Mouse (Mus musculus) gastrocnemius, postnatal 10 days (tissue): ENCODE results near the gene Pcp2. TPM values are rescaled to one million over a fixed set of nuclear protein-coding genes. Genes with fewer than 3 reads are reported as not detected.

Source experiments
- total RNA-seq, 2 experiments: library from RNA; stranded (reverse); gene quantifications; 2 replicates each; pipeline ENCODE4 v1.2.3; 2021

The Pcp2 gene
- total RNA-seq, 2 experiments from 2014 or later, result not detected

Other genes starting within 250 kb of the Pcp2 start
- gene Arhgef18, start 232.5 kb downstream of the Pcp2 start, total RNA-seq, result 10 to 100 TPM in 1 of 2 experiments, 1 to 10 TPM in 1; 9.3 to 14.2 TPM
- gene Pex11g, start 157.9 kb downstream of the Pcp2 start, total RNA-seq, result 1 to 10 TPM; 3.0 to 3.6 TPM
- under 1 TPM in 1 of 2 experiments, not detected in 1; 0.14 TPM for gene Tex45, start 154.7 kb downstream of the Pcp2 start, total RNA-seq
- gene Zfp358, start 132.4 kb downstream of the Pcp2 start, total RNA-seq, result 10 to 100 TPM; 16.0 to 18.7 TPM
- gene Mcoln1, start 125.1 kb downstream of the Pcp2 start, total RNA-seq, result 10 to 100 TPM; 19.0 to 23.9 TPM
- 10 to 100 TPM; 13.6 to 15.4 TPM for gene Pnpla6, start 110.2 kb downstream of the Pcp2 start, total RNA-seq
- under 1 TPM in 1 of 2 experiments, not detected in 1; 0.21 TPM for gene C330021F23Rik, start 57.6 kb downstream of the Pcp2 start, total RNA-seq
- gene Camsap3, start 38.3 kb downstream of the Pcp2 start, total RNA-seq, result 1 to 10 TPM in 1 of 2 experiments, under 1 TPM in 1; 0.97 to 1.5 TPM
- gene Xab2, start 4.2 kb downstream of the Pcp2 start, total RNA-seq, result 10 to 100 TPM; 14.9 to 16.4 TPM
- gene Pet100, start 4.0 kb downstream of the Pcp2 start, total RNA-seq, result 10 to 100 TPM; 76.0 to 76.5 TPM
- gene Stxbp2, start 5.4 kb upstream of the Pcp2 start, total RNA-seq, result 1 to 10 TPM; 4.0 to 6.7 TPM
- under 1 TPM; 0.61 to 0.75 TPM for gene Retn, start 30.2 kb upstream of the Pcp2 start, total RNA-seq
- under 1 TPM in 1 of 2 experiments, not detected in 1; 0.41 TPM for gene Mcemp1, start 40.2 kb upstream of the Pcp2 start, total RNA-seq
- 1 to 10 TPM; 1.6 to 2.0 TPM for gene Fcor, start 46.8 kb upstream of the Pcp2 start, total RNA-seq
- 10 to 100 TPM; 24.2 to 24.9 TPM for gene Trappc5, start 50.8 kb upstream of the Pcp2 start, total RNA-seq
- gene Fcer2a, start 68.6 kb upstream of the Pcp2 start, total RNA-seq, result 1 to 10 TPM; 1.1 to 1.4 TPM
- gene Clec4g, start 95.1 kb upstream of the Pcp2 start, total RNA-seq, result not detected
- not detected for gene Cd209a, start 123.4 kb upstream of the Pcp2 start, total RNA-seq
- gene Cd209e, start 228.8 kb upstream of the Pcp2 start, total RNA-seq, result not detected